Mouse (Mus musculus) neural tube, embryonic 11.5 days (tissue): ENCODE measurements around the gene Cd109. TPM values are rescaled to one million over a fixed set of nuclear protein-coding genes. Genes with fewer than 3 reads are reported as not detected.

ENCODE experiments used
- ATAC-seq: fragments of 200-750 bp; cut with Nextera tagmentation; 2 replicates; pipeline ENCODE4 v1.8.0; 2017; ENCODE audit warnings: moderate number of reproducible peaks, mild to moderate bottlenecking, moderate TSS enrichment, moderate library complexity; ENCODE audit not compliant: insufficient read depth, low FRiP score, low TSS enrichment
- DNase-seq: peaks from one replicate; pipeline ENCODE4 v3.0.0-alpha.2; 2015; ENCODE audit warnings: low spot score
- H3K27ac ChIP-seq: fragments of 300-500 bp; sonication (generic); 2 replicates; pipeline ENCODE4 v1.5.1; 2014; ENCODE audit warnings: low read depth, mild to moderate bottlenecking, low read length
- H3K27me3 ChIP-seq: fragments of 300-500 bp; sonication (generic); 2 replicates; pipeline ENCODE4 v1.6.1; 2014; ENCODE audit warnings: mild to moderate bottlenecking, low read length, mixed read lengths; ENCODE audit not compliant: control insufficient read depth, insufficient read depth
- H3K36me3 ChIP-seq: fragments of 300-500 bp; sonication (generic); 2 replicates; pipeline ENCODE4 v1.6.1; 2014; ENCODE audit warnings: mild to moderate bottlenecking, low read length, moderate library complexity, mixed read lengths; ENCODE audit not compliant: control insufficient read depth, insufficient read depth
- H3K4me1 ChIP-seq: fragments of 300-500 bp; sonication (generic); 2 replicates; pipeline ENCODE4 v1.6.1; 2014; ENCODE audit warnings: low read length, mixed read lengths; ENCODE audit not compliant: control insufficient read depth, insufficient read depth
- H3K4me2 ChIP-seq: fragments of 300-500 bp; sonication (generic); 2 replicates; pipeline ENCODE4 v1.6.1; 2014; ENCODE audit warnings: low read depth, mild to moderate bottlenecking, moderate library complexity
- H3K4me3 ChIP-seq: fragments of 300-500 bp; sonication (generic); 2 replicates; pipeline ENCODE4 v1.5.1; 2014; ENCODE audit warnings: low read depth, low read length
- H3K9ac ChIP-seq: fragments of 300-500 bp; sonication (generic); 2 replicates; pipeline ENCODE4 v1.6.1; 2014; ENCODE audit warnings: mild to moderate bottlenecking, low read length
- H3K9me3 ChIP-seq: fragments of 300-500 bp; sonication (generic); 2 replicates; pipeline ENCODE4 v1.6.1; 2016; ENCODE audit warnings: low read length; ENCODE audit not compliant: control insufficient read depth
- WGBS: fragments of 180-500 bp; shearing (Covaris S2); extraction: QIAGEN DNeasy Blood & Tissue Kit; methylation state at CpG from one replicate; pipeline ENCODE4 v1.1.7; 2014; 5-methylcytosine and 5-hydroxymethylcytosine counted together
- polyA plus RNA-seq: library from polyadenylated mRNA; unstranded; fragments of >200 nt; fragmentation: Nextera tagmentation; extraction: Ambion mirVana; gene quantifications from 2 replicates; pipeline ENCODE4 v1.2.1, GENCODE M21; 2014

Cd109 gene
- polyA plus RNA-seq, 1 experiment from 2014 or later: 5.0 TPM

DNA sequence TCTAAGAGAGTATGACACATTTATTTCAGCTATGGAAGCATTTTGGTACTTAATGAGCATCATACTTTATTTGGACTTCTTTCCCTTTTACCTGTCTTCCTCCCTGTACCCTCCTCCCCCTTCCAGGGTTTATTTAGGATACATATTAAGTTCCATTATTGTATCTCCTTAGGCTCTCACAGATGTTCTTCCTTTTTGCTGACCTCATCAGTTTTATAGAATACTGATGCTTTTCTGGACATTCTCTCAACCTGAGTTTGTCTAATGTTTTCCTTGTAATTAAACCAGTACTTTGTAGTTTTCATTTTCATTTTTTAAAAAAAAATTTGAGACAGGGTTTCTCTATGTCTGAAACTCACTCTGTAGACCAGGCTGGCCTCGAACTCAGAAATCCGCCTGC is 24.9 kb upstream of the Cd109 start:
- WGBS: 97% methylated on average over 2 of the region's 2 CpGs
- ATAC-seq: no peak
- no peak for DNase-seq

DNA sequence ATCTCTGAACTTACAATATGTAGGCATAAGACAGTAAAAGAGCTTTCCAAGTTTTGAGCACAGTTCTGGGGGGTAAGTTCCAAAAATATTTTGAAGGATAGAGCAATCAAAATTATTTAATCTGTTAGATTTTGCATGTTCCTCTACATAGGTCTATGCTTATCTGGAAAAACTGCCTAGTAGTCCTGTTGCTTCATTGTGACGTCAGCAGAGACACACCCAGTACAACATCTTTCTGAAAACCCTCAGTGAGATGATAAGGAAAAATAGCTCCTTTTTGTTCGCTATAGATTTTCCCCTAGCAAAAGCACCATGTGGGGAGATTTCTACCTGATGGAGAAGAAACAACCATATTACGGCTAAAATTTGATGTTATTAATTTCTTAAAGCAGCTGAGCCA is 20.1 kb upstream of the Cd109 start:
- no peaks in the 10 kb centered on the region for H3K9me3 ChIP-seq
- H3K36me3 ChIP-seq: no peaks in the 10 kb centered on the region
- no peak overlapping the region for H3K27ac ChIP-seq
- H3K9ac ChIP-seq: no peak overlapping the region
- ATAC-seq (no peak), DNase-seq (no peak)
- no peak overlapping the region for H3K4me2 ChIP-seq
- no peaks in the 10 kb centered on the region for H3K27me3 ChIP-seq
- 88% methylated on average over 3 of the region's 3 CpGs for WGBS
- no peaks in the 10 kb centered on the region for H3K4me1 ChIP-seq
- H3K4me3 ChIP-seq: no peak overlapping the region

More for the DNA sequence above, 24.9 kb upstream of the Cd109 start:
- Histone ChIP-seq H3K27ac (no peak overlapping the region), H3K4me3 (no peak overlapping the region), H3K9ac (no peak overlapping the region), H3K36me3 (no peaks in the 10 kb centered on the region), H3K4me1 (no peaks in the 10 kb centered on the region), H3K9me3 (no peaks in the 10 kb centered on the region), H3K27me3 (no peaks in the 10 kb centered on the region), H3K4me2 (no peak overlapping the region)

GRCm38 (mm10) chr9:78595769-78596555 is 19.4 kb upstream of the Cd109 start:
- no peak overlapping the region for H3K27ac ChIP-seq
- no peak overlapping the region for H3K4me3 ChIP-seq
- no peaks in the 10 kb centered on the region for H3K36me3 ChIP-seq
- no peaks in the 10 kb centered on the region for H3K27me3 ChIP-seq
- ATAC-seq: no peak
- no peak overlapping the region for H3K4me2 ChIP-seq
- no peaks in the 10 kb centered on the region for H3K4me1 ChIP-seq
- no peak for DNase-seq
- H3K9me3 ChIP-seq: no peaks in the 10 kb centered on the region
- WGBS: 93% methylated on average over 18 of the region's 18 CpGs
- H3K9ac ChIP-seq: no peak overlapping the region

GRCm38 (mm10) chr9:78596834-78597233 is 18.5 kb upstream of the Cd109 start:
- no peak for ATAC-seq
- H3K27ac ChIP-seq: no peak overlapping the region
- WGBS: 10% methylated on average over 5 of the region's 5 CpGs
- peak; percentile 36 for DNase-seq
- H3K27me3 ChIP-seq: no peaks in the 10 kb centered on the region
- no peak overlapping the region for H3K4me2 ChIP-seq
- H3K4me3 ChIP-seq: no peak overlapping the region
- no peak overlapping the region for H3K9ac ChIP-seq
- H3K9me3 ChIP-seq: no peaks in the 10 kb centered on the region
- no peaks in the 10 kb centered on the region for H3K4me1 ChIP-seq
- no peaks in the 10 kb centered on the region for H3K36me3 ChIP-seq

GRCm38 (mm10) chr9:78599927-78600326 is 15.4 kb upstream of the Cd109 start:
- H3K9me3 ChIP-seq: no peaks in the 10 kb centered on the region
- DNase-seq: no peak
- H3K4me3 ChIP-seq: no peak overlapping the region
- 83% methylated on average over 5 of the region's 5 CpGs for WGBS
- ATAC-seq: no peak
- no peak overlapping the region for H3K9ac ChIP-seq
- no peak overlapping the region for H3K4me2 ChIP-seq
- H3K27ac ChIP-seq: no peak overlapping the region
- no peaks in the 10 kb centered on the region for H3K36me3 ChIP-seq
- H3K27me3 ChIP-seq: no peaks in the 10 kb centered on the region
- no peaks in the 10 kb centered on the region for H3K4me1 ChIP-seq

DNA sequence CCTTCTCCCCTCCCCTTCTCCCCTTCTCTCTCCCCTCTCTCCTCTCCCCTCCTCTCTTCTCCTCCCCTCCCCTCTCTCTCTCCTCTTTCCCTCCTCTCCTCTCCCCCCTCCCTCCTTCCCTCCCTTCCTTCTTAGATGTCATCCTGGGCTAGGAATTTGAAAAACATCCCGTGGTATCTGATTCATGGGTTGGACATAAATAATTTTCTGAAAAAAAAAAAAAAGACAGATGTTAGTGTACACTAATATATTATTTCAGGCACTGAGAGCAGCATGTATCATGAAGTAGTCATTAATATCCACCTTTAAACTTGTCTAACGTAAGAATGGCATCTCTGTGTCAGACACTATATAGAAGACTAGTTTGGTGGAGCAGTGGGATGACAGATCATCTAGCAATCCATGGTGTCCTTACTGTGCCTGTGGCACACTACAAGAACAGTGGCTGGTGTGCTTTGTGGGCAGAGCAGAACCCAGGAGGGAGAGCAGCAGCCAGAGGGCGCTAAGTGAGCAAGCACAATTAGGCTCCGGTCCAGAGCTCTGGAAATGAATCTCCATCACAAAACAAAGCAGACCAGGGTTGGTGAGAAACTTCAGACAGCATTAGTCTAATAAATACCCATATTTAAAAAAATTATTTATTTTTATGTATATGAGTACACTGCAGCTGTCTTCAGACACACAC is 14.2 kb upstream of the Cd109 start:
- Histone ChIP-seq H3K9ac (no peak overlapping the region), H3K4me1 (no peaks in the 10 kb centered on the region), H3K36me3 (no peaks in the 10 kb centered on the region), H3K4me2 (no peak overlapping the region), H3K9me3 (no peaks in the 10 kb centered on the region), H3K4me3 (no peak overlapping the region), H3K27ac (no peak overlapping the region), H3K27me3 (no peaks in the 10 kb centered on the region)
- DNase-seq (no peak), ATAC-seq (no peak; the same call in 1 of the 2 replicates)
- WGBS: 66% methylated on average over 4 of the region's 4 CpGs

DNA sequence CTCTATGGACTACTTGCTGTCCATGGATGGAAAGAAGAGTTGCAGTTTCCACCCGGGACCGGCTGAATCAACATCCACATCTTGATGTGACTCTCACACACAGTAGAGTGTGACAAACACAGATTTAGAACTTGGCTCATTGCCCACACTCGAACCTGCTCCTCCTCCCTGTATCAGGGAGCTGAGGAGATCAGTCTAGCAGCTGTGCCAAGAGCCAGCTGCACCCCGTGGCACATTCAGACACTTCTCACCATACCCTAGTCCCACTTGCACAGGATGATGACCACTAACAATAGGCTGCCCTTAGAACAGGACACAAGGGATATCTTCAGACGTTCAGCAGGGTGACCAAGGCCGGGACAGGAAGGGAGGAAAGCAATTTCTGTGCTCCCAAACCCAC is 1.1 kb upstream of the Cd109 start:
- no peaks in the 10 kb centered on the region for H3K27me3 ChIP-seq
- 59% methylated on average over 6 of the region's 6 CpGs for WGBS
- ATAC-seq: no peak
- no peak overlapping the region for H3K9ac ChIP-seq
- H3K4me3 ChIP-seq: no peak overlapping the region
- H3K9me3 ChIP-seq: no peaks in the 10 kb centered on the region
- H3K4me1 ChIP-seq: no peaks in the 10 kb centered on the region
- no peak for DNase-seq
- no peaks in the 10 kb centered on the region for H3K36me3 ChIP-seq
- H3K4me2 ChIP-seq: no peak overlapping the region
- H3K27ac ChIP-seq: no peak overlapping the region

DNA sequence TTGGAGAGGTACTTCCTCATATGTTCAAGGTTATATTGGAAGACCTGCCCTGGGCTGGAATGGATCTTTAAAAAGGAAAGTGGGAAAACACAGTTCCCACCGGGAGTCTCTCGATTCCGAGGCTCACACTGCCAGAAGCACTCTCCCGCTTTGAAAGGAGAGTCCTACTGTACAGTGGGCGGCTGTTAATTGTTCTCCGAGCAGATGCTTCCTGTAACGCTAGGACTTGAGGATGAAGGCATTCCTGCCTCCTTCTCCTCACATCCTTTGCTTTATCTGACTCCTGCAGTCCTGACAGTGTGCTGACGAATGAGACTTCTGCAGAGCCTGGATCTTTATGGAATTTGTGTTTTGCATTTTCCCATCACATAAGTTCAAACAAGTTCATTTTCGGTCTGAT is 3.9 kb downstream of the Cd109 start:
- no peak for DNase-seq
- no peaks in the 10 kb centered on the region for H3K36me3 ChIP-seq
- WGBS: 86% methylated on average over 9 of the region's 9 CpGs
- H3K9me3 ChIP-seq: no peaks in the 10 kb centered on the region
- no peaks in the 10 kb centered on the region for H3K27me3 ChIP-seq
- H3K27ac ChIP-seq: no peak overlapping the region
- no peak overlapping the region for H3K4me3 ChIP-seq
- no peak overlapping the region for H3K9ac ChIP-seq
- ATAC-seq: no peak
- no peaks in the 10 kb centered on the region for H3K4me1 ChIP-seq
- H3K4me2 ChIP-seq: no peak overlapping the region

GRCm38 (mm10) chr9:78623301-78623747 is 8.0 kb downstream of the Cd109 start:
- Histone ChIP-seq H3K27ac (no peak overlapping the region), H3K4me1 (no peaks in the 10 kb centered on the region), H3K4me2 (no peak overlapping the region), H3K4me3 (no peak overlapping the region), H3K9ac (no peak overlapping the region), H3K36me3 (no peaks in the 10 kb centered on the region), H3K27me3 (no peaks in the 10 kb centered on the region), H3K9me3 (no peaks in the 10 kb centered on the region)
- WGBS: 87% methylated on average over 10 of the region's 10 CpGs
- ATAC-seq (no peak), DNase-seq (no peak)
